Mouse (Mus musculus): ENCODE measurements around the gene Rassf4.

DNA sequence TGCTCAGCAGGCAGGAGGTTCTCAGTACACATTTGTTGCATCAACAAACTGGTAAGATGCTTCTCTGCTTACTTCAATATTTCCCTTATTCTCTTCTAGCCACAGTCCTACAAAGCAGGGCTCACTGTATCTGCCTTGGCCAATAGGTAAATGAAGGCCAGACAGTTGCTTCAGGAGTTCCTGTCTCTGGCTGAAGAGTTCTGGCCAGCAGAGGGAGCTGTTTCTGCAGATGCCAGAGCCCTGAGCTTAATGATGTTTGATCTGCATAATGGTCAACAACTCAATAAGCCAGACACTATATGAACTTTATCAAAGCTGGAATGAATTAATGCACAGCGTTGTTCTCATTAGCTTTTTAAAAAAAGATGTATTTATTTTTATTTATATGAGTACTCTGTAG is 41.6 kb downstream of the Rassf4 start:
- TF ChIP-seq CTCF (IDR thresholded peaks at IDR 0.05) (peak; percentile 94), POLR2A (IDR thresholded peaks at IDR 0.05; ENCODE audit: insufficient read depth, low read depth, low read length) (no peak), EP300 (IDR thresholded peaks at IDR 0.05; ENCODE audit: insufficient read depth, low read depth, low read length) (peak; percentile 81)

All from heart, adult 2 months (tissue).